Mouse (Mus musculus): ENCODE results near the gene Mipol1. TPM values are rescaled to one million over a fixed set of nuclear protein-coding genes. Genes with fewer than 3 reads are reported as not detected.

The Mipol1 gene
- polyA plus RNA-seq, 2 experiments from 2014 or later = 7.7 to 7.9 TPM

Other genes starting within 250 kb of the Mipol1 start
- not detected for gene Slc25a21, start 33.0 kb upstream of the Mipol1 start, polyA plus RNA-seq (2017; shearing (Covaris generic))
- gene Prps1l3, start within 50 bp of the Mipol1 start, polyA plus RNA-seq (2017; shearing (Covaris generic)) = 10 to 100 TPM; 59.3 to 63.6 TPM